Mouse (Mus musculus): Measurements from ENCODE around the gene Fam173a.
"Not testable (repeated sequence)": the region's sequence is repeated elsewhere in the genome, so short reads cannot be mapped to it uniquely, and the experiment has no call there.

The Fam173a gene

DNA sequence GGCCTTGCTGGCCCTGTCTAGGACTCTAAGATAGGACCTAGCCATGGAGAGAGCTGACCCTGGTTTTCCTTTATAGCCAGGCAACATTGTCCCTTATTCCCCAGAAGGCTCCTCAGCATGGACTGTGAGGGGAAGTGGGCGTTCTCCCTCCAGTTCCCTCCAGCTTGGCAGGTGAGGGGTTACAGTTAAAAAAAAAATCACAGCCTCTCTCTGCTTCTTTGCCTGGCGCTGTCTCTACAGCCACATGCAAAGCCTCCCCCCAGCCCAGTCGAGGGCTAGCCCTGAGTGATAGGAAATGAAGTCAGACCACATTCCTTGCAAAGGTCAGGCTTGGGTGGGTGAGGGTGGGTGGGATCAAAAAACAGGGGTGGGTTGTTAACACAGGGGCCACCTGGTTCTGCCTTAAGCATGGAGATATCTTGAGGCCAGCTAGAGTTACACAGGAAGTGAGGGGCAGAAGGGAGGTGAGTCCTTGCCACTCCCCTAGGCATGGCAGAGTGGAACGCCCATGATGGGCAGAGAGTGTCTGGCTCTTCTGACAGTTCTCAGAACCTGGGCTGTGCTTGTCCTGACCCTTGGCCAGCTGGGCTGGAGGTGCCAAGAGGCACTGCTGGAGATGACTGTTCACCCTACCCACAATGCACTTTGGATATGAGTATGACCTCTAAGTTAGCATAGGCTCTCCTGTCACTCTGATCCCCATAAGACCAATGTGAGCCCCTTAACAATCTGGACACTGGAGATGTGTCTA is 36.9 kb downstream of the Fam173a start:
- DNase-seq = no peak

DNA sequence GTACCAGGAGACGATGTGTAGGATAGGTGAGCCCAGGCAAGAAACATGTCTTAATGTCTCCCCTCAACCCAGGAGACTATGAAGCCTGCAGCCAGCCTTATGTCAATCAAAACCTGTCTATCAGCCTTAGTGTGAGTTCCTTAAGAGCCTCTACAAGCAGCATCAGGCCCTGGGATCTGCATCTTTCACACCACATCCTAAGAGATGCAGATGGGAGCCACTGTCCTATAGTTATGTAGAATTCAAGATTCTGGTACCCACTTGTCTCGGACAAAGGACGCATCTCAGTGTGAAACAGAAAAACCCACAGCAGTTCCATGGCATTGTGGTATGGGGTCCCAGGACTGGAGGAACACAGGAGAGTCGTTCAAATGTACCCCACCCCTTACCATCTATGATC is 37.6 kb downstream of the Fam173a start:
- no peak for DNase-seq

DNA sequence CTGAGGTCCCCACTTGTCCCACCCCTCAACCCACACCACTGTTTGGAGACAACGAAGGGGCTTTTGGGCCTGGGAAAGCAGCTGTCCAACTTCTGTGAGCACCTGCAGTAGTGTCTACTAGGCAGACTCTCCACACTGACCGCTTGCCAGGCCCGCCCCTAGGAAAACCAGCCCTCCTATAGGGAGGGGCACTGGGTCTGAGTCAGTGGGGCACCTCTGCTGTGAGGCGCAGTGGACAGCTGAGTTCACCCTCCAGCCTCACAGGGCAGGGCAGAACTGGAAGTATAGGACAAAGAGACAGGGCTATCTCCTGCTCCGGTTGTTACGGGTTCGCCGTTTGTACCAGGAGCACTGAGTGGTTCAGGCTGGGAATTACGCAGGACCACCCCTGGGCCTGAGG is 38.5 kb downstream of the Fam173a start, which contains the start of gene Msln:
Gene Msln, minus strand, starts transcription at position 138 of the 400 bp plus-strand sequence.
- no peak for DNase-seq

DNA sequence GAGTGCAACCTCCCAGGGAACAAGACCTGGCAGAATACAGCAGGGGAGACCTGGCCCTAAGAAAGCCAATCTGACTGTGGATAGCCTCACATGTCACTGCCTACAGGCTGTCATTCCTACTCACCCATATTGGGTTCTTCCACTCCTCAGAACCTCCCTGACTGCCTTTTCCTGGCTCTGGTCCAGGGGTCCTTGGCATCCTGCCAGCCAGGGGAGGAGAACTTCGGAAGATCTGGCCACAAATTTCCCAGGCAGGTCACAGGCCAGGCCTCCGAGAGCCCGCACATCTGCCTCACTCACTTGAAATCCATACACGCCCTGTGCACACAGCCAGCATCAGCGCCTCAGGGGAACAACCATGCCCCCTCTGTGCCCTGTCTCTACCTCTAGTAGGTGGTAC is 41.3 kb downstream of the Fam173a start:
- DNase-seq = no peak

DNA sequence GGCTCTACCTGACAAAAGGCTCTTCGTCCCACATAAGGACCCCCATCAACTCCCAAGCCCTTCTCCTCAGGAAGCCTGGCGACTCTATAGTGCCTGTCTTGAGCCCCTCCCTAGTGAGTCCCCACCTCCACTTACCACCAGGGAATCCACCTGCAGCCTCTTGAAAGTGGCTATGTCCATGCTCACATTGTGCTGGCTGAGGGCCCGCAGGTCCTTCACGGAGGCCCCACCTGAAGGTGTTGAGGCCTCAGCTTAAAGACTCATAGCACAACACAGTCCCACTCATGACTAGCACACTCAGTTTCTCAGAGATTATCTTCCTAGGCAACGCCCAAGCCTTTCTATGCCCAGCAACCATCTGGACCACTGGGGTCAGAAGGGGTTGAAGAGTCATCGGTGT is 43.4 kb downstream of the Fam173a start:
- no peak for DNase-seq

DNA sequence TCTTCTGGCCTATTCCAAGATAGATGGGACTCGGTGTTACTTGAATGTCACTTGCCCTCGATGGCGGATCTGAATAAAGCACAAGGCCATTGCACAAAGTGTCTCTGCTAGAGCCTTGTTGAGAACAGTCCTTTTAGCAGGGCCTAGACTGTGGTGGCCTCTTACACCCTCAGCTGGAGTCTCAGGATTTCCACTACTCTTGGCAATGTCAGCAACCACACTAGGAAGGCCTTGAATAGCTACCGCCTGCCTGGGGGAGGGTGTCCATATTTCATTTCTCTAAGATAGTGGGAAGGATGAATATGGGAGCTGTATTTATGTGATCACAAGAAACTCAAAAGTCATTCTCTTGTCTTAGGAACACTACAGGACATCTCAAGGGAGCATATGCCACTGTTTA is 44.5 kb downstream of the Fam173a start:
- DNase-seq = no peak

DNA sequence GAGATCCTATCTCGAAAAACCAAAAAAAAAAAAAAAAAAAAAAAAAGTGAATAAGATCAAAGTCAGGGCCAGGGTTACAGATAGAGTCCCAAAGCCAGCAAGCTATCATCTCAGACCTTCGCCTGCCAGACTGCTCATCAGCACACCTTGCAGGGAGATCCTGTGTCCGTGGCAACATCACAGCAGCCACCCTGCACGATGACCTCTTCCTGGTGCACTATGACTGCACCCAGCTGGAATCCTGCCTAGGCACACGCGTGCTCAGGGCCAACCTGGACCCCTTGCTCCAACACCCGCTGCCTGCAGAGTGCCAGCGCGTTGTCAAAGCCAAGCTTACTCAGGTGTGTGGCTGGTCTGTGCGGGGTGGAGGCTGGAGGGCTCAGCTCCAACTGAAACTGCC is 48.4 kb downstream of the Fam173a start:
- no peak for DNase-seq

DNA sequence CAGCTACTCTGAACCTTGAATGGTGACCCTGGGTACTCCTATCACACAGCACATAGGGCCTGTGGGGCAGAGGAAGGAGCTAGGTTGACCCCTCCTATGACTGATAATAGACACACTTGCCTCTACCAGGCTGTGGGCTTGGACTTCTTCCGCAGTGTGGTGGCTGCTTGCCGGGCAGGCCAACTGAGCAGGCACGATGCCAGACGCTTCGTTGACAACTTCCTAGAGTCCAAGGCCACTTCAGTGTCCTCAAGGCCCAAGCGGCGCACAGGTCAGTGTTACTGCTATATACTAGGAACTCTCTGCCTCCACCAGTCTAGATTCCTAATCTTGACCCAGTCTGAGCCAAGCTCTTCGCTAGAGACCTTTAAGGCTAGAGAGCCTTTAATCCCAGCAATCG is 48.9 kb downstream of the Fam173a start:
- DNase-seq = no peak

DNA sequence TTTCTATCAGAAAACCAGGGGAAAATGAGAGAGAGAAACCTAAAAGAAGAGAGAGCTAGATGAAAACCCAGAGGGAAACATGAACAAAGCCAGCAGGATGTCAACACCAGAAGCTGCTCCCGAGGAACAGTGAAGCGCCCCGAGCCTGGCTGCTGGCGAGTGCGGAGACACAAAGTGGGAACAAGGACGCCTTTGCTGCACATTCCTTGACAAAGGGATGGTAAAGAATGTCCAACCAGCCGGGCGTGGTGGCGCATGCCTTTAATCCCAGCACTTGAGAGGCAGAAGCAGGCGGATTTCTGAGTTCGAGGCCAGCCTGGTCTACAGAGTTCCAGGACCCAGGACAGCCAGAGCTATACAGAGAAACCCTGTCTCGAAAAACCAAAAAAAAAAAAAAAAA is 51.2 kb downstream of the Fam173a start:
- DNase-seq = not testable (repeated sequence)

Data from thymus, postnatal 14 days (tissue).